Mouse (Mus musculus) mouse embryonic stem cell (cell line): ENCODE measurements around the gene Meioc.
"Not testable (repeated sequence)": the region's sequence is repeated elsewhere in the genome, so short reads cannot be mapped to it uniquely, and the experiment has no call there.

Source experiments
- in situ Hi-C, 2 experiments: fragments of 300-500 bp; cut with MboI; formaldehyde crosslinking; loops; 1 replicate in 1 of 2; 3 replicates in 1 of 2; pipeline ENCODE4 v1.14.3; 2019 to 2020; ENCODE audit warnings: low sequenced_read_pairs in 2 of 2, low pct_unique_long_range_greater_than_20kb in 1 of 2, mixed read lengths in 1 of 2; ENCODE audit not compliant: unreplicated experiment in 1 of 2

The Meioc gene

DNA sequence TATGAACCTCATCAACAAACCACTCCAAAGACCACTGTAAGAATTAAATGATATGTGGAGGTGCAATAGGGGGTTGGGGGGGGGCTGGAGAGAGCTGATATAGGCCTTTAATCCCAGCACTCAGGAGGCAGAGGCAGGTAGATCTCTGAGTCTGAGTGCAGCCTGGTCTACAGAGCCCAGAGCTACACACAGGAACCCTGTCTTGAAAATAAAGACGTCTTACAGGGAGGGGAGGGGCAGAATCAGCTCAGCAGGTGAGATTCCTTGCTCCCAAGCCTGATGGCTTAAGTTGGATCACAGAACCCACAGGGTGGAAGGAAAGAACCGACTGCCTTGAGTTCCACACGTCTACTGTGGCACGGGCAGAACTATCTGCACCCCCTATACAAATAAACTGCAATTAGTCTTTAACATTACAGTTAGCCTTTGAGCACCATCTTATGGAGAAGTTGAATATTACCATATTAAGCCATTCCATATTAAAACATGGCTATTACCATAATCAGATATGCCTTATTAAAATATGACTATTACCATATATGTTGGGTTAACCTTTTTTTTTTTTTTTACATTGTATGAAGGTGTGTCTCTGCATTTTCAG, 7.1 kb upstream of the Meioc start:
- in situ Hi-C loops: loop anchor here in 1 of 2 experiments (10.0 kb wide), 1 partner anchor 182 kb away; the partner anchor contains the start of gene Itga2b

DNA sequence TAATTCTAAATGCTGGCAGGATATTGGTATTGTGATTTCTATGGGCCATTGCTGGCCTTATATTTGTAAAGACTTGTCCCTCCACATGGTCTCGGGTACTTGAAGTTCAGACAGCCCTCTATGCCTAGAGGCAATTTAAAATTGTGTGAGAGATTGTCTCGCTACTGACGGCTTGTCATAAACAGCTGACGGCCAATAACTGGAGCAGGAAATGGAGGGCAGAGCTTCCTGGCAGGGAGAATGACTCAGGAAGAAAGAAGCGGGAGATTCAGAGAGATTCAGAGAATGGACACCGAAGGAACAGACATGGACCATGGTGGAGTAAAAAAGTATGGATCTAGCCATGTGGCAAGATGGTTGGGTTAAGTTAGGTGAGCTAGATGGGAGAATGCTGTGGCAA, 6.6 kb upstream of the Meioc start:
- in situ Hi-C loops: loop anchor here in 1 of 2 experiments (10.0 kb wide), 1 partner anchor 182 kb away; the partner anchor contains the start of gene Itga2b

DNA sequence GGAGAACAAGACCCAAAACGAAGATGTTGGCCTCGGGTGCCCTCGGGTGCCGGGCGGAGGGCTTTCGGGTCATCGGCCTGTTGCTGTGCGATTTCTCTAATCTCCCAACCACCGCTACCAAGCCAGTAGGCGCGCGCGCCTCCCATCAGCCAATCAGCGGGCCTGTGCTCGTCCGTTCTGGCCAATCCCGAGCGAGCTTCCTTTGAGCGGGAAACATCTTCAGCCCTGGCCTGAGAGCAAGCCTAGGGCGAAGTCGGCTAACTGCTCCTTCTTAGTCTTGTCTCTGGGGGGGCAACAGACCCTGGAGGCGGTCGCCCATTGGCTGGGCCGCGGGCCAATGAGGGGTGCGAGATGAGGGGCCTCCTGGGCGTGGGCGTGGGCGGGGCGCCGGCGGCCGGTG, 1.6 kb downstream of the Meioc start:
- in situ Hi-C loops: no loop called here

DNA sequence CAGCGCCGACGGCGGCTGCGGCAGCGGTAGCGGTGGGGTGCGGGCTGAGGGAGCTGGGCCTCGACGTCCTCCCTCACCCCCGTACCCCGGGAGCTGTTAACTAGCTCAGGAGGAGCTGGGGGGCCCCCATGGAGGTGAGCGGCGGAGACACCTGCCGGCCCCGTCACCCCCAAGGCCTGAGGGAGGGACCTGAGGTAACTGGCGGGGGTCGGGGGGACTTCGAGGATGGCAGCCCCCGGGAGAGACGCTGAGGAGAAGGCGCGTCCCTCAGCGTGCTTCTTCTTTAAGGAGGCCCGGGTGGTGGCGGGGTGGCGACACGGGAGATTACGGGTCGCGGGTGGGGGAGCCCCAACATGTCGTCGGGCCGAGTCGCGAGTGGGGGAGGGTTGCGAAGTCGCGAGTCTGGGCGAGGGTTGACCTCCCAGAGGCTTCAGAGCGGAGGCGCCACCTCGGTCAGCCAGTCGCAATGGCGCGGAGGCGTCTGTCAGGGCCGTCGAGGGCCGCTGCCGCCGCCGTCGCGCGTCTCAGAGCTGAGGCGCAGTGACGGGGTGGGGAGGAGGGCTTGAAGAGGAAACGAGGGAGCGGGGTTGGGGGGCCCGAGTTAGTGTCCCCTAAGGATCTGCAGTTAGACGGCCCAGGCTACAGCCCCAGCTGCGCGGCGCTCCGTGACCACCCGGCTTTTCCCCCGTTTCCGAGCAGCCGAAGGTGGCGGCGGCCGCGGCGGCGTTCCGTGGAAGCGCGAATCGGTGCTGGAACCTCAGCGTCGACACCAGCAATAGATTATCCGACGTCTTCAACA, 2.3 kb downstream of the Meioc start:
- in situ Hi-C loops: no loop called here

DNA sequence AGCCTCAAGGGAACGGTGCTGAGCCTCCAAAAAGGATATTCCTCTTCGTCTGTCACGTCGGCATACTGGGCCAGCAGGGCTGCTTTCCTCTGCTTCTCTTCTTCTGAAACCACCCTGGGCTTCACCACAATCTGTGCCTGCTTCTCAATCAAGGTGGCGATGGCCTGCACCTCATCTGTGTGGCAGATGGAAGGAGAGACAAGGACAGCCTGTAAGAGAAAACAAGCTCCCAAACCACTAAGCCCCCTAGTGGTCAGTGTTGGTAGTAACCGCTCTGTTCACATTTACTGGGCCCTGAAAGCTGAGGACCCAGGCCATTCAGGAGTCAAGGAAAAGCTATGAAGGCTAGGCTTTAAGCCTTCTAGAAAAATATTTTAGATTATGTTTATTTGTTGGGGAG, 26.6 kb downstream of the Meioc start:
- in situ Hi-C loops: no loop called here

DNA sequence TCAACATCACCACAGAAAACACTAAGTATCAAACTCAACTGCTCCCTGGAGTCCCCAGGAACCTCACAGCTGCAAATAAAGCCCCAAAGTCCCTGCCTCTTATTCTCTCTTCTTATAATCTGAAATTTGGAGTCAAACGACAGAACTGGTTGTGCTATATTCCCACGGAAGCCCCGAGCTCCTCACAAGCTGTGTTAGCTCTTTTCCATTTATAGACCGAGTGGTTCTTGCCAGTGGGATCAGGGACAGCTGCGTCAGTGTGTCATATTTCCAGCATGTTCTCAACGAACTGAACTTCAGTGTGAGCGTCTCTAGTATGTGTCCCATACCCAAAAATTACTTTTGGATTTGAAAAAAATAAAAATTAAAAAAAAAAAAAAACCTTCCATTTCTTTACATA, 31.8 kb downstream of the Meioc start:
- in situ Hi-C loops: no loop called here

DNA sequence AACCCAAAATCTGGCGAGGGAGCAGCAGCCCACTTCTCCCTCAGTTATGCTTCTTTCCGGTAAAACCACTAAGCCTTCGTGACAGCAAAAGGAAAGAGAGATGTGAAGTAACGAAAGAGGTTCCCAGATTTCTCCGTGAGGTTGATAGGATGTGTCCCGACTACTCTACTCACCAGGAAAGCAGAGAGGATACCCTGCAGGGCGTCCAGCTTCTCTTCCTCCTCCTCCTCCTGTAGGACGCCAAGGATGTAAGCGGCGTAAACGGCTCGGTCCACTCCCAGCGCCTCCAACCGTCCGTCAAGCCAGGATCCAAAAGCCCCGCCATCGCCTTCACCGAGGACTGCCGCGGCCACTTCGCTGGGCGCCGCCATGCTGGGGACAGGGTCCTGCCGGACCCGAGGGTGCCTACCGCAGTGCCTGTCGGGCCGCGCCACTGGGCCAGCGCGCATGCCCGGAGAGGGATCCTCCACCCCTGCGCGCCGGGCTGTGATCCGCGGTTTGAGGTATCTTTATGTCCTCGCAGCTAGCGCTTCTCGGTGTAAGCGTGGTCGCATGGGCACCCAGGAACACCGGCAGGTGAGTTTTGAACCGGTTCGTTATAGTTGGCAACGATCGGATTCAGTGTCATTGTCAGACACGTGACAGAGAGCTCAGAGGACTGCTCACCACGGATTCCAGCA, 34.0 kb downstream of the Meioc start, which contains the start of gene Ccdc43:
Gene Ccdc43, minus strand, starts transcription at position 445 of the 680 bp plus-strand sequence.
- in situ Hi-C loops: no loop called here

DNA sequence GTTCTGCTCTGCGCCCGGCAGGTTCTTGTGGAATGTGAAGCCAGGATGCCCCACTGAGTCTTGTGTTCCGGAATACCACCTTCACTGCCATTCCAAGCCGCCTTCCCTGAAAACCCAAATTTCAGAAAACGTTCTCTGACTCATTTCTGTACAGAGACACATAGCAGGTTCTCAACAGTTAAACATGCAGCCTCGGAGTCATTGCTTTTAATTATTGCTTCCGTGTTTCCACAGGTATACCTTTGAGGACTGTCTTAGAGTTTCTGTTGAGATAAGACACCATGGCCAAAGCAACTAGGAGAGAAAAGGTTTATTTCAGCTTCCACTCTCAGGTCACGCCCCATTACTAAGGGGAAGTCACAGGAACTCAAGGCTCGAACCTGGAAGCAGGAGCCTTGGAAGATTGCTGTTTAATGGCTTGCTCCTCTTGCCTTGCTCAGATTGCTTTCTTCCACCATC, 34.5 kb downstream of the Meioc start:
- in situ Hi-C loops: no loop called here

DNA sequence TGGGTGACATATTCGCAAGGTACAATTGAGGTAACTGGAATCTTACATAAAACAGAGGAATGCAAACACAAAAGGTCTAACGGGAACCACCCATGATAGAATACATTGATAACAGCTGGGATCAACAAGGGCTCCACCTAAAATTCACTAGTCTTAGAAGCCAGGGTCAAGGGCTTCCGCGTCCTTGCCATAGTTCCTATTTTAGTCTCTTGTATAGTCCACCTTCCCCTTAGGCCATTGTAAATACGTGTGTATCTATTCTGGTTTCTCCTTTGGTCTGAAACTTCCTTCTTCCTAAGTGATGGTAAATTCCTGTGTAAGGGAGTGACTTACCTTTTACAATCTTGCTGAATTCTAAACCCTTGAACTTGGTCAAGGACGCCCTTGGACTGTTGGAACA, 38.7 kb downstream of the Meioc start:
- in situ Hi-C loops: not testable (repeated sequence)

DNA sequence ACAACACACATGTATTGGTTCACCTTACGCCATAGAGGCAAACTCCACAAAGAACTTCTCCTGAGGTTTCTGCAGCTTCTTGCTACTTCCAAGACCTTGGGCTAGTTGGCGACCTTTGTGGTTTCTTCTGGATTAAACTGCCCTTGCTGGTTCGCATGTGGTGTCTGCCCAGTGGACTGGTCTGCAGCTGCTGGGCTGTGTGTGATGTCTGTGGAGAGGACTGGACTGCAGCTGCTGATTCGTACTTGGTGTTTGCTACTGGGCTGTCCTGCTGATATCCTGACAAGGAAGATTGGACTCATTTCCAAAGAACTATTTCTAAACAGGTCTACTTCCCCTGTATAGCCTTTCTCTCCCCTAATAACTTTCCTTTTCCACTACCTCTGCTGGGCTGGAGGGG, 48.9 kb downstream of the Meioc start:
- in situ Hi-C loops: no loop called here

DNA sequence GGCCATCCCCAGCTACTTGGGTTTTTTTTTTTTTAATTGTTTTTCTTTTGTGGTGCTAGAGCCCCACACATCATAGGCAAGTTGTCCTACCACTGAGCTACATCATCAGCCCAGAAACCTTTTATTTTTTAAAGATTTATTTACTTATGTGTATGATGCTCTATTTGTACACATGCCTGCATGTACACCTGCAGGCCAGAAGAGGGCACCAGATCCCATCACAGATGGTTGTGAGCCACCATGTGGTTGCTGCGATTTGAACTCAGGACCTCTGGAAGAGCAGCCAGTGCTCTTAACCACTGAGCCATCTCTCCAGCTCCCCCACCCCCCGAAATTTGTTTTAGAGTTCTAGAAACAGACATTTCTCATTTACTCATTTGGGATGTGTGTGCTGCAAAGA, 51.1 kb downstream of the Meioc start:
- in situ Hi-C loops: not testable (repeated sequence)

DNA sequence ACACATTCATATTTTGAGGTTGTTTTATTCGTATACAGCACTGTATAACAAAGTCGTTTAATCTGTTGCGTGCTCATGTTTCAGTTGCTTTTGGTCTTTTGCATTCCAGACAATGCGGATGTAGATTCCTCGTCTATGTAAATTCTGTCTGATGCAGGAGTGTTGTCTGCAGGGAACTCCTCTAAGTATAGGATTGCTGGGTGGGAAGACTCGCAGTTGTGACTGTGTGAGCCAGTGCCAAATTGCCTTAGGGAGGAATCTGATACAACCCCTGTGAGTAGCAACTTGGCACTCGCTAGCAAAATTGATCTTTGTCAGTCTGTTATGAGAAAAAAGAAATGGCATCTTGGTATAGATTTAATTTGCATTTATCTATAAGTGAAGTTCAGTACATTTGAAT, 52.6 kb downstream of the Meioc start:
- in situ Hi-C loops: no loop called here

DNA sequence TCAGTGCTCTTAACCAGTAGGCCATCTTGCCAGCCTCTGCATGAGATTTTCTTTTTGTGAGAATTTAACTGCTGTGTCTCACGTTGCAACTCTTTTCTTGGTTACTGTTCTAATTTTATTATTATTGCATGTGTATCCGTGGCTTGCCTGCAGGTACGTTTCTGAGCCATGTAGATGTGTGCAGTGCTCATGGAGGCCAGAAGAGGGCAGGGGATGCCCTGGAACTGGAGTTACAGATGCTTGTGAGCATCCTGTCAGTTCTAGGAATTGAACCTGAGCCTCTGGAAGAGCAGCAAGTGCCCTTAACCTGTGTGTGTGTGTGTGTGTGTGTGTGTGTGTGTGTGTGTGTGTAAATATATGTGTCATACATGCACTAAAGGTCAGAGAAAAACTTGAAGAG, 62.1 kb downstream of the Meioc start:
- in situ Hi-C loops: no loop called here

DNA sequence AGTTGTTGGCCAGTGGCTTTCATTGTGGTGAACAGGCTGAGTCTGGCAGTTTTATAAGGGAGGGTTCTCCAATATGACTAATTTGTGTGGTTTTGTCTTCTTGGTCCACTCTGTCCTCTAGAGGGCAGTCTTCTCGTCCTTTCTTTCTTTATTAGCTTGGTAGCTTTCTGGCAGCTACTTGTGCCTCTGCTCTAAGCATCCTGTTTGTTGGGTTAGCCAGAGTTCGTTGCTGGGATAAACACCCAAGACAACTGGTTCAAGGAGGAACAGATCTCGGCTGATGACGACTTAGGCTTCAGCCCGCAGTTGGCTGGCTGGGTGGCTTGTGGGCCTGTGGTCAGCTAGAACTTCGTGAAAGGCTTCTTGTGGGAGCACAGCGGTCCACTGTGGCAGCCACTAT, 65.1 kb downstream of the Meioc start:
- in situ Hi-C loops: no loop called here

DNA sequence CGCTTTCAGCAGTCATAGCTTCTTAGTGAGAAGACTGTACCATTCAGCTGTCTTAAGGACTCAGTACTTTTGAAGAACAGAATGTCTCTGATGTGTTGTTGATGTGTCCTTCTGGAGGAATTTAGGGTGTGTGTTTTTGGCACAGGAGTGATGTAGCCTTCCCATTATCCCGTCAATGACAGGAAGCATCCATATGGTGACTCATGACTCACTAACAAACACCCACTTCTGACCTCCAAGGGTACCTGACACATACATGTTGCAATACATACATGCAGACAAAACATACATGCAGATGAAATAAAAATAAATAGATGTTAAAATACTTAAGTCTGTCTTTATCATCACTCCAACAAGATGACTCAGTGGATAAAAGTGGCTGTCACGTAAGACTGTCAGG, 66.3 kb downstream of the Meioc start:
- in situ Hi-C loops: no loop called here

DNA sequence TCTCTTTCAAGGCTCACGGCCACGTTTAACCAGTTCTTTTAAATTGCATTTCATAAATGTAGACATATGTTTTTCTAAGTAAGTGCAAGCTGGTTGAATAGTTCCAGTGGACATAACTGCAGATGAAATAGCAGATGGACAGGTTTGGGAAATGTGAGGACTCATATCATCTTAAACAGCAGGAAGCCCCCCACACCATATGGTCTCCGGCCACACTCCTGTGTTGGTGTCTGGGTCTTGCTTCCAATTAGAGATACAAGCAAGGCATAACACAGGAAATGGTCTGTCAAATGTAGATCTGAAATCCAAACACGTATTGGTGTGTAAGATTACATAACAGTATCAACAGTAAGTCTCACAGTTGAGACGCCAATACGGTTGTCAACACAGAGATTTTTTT, 67.8 kb downstream of the Meioc start:
- in situ Hi-C loops: no loop called here
